In the genomic region with DNA sequence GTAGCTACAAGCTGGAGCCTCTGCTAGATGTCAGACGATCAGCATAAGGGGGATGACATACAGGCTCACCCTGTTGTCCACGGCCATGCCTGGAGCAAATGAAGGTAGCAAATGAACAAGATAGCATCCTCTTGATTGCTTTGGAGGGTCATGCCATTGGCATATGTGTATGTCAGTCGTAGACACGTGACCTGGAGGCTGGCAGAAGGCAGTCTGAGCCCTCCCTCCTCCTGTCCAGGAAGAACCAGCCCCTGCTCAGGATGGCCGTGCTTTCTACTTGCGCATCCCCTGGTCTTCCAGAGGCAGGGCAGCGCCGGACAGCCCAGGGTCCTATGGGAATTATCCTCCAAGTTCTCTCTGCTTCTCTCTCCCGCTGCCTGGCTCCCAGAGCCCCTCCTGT, we compare ENCODE assay signal across 1 mouse cellular context.
TF ChIP-seq lines count a peak whose summit lies in the region.

No protein-coding gene starts in this region.

TF ChIP-seq in MEL, 35 proteins besides CTCF, POLR2A, EP300 and RAD21:
- no peak for TF ChIP-seq ZC3H11A (IDR thresholded peaks at IDR 0.05; ENCODE audit: low read depth, low read length)
- TF ChIP-seq POLR2AphosphoS2 (IDR thresholded peaks at IDR 0.05; ENCODE audit: low read length) = no peak
- peak; percentile 82 for TF ChIP-seq USF1 (IDR thresholded peaks at IDR 0.05; ENCODE audit: low read depth, low read length)
- no peak for TF ChIP-seq MEF2A (IDR thresholded peaks at IDR 0.05; ENCODE audit: extremely low read depth, insufficient replicate concordance, low read depth, low read length, poor library complexity, severe bottlenecking)
- 0 out of 2 replicates have a peak, but pooled peaks have one; percentile 21 for TF ChIP-seq MAX (IDR thresholded peaks at IDR 0.05; ENCODE audit: low read length)
- no peak for TF ChIP-seq JUND (IDR thresholded peaks at IDR 0.05; ENCODE audit: low read depth, low read length)
- no peak for TF ChIP-seq GABPA (IDR thresholded peaks at IDR 0.05; ENCODE audit: low read depth, low read length)
- TF ChIP-seq TAL1 (IDR thresholded peaks at IDR 0.05; ENCODE audit: low read length) = no peak
- TF ChIP-seq SMC3 (IDR thresholded peaks at IDR 0.05; ENCODE audit: low read depth, low read length) = no peak
- no peak for TF ChIP-seq MXI1 (IDR thresholded peaks at IDR 0.05; ENCODE audit: low read depth, low read length)
- no peak for TF ChIP-seq MYB (IDR thresholded peaks at IDR 0.05; ENCODE audit: low read depth, low read length)
- no peak for TF ChIP-seq MAZ (IDR thresholded peaks at IDR 0.05; ENCODE audit: low read depth, low read length)
- TF ChIP-seq BHLHE40 (IDR thresholded peaks at IDR 0.05; ENCODE audit: borderline replicate concordance, low read depth, low read length) = no peak
- no peak for TF ChIP-seq KAT2A (conservative IDR thresholded peaks at IDR 0.05; ENCODE audit: low read depth, low read length)
- TF ChIP-seq USF2 (IDR thresholded peaks at IDR 0.05; ENCODE audit: borderline replicate concordance in 1 of 2, insufficient read depth in 1 of 2, low read depth in 1 of 2, low read length in 2 of 2) = 0 out of 4 replicates have a peak, but pooled peaks of 1 of the 2 experiments have one; percentile 37
